Mouse (Mus musculus) heart, embryonic 13.5 days (tissue): ENCODE measurements around the gene Ctsh. TPM values are rescaled to one million over a fixed set of nuclear protein-coding genes. Genes with fewer than 3 reads are reported as not detected.
"Not testable (repeated sequence)": the region's sequence is repeated elsewhere in the genome, so short reads cannot be mapped to it uniquely, and the experiment has no call there.

Experiments used
- ATAC-seq: fragments of 200-750 bp; cut with Nextera tagmentation; 2 replicates; pipeline ENCODE4 v1.8.0; 2017; ENCODE audit warnings: moderate TSS enrichment; ENCODE audit not compliant: insufficient number of reproducible peaks, low FRiP score, low TSS enrichment; ENCODE audit errors: extremely low read depth
- H3K27ac ChIP-seq: fragments of 300-500 bp; sonication (generic); replicated peaks from 2 replicates; pipeline ENCODE4 v1.5.1; 2015; ENCODE audit warnings: moderate library complexity, mild to moderate bottlenecking, inconsistent platforms
- H3K27me3 ChIP-seq: fragments of 300-500 bp; sonication (generic); replicated peaks from 2 replicates; pipeline ENCODE4 v1.6.1; 2015; ENCODE audit warnings: mild to moderate bottlenecking, inconsistent platforms
- H3K36me3 ChIP-seq: fragments of 300-500 bp; sonication (generic); 2 replicates; pipeline ENCODE4 v1.6.1; 2015; ENCODE audit warnings: mild to moderate bottlenecking, inconsistent platforms
- H3K4me1 ChIP-seq: fragments of 300-500 bp; sonication (generic); 2 replicates; pipeline ENCODE4 v1.6.1; 2015; ENCODE audit warnings: inconsistent platforms
- H3K4me2 ChIP-seq: fragments of 300-500 bp; sonication (generic); 2 replicates; pipeline ENCODE4 v1.6.1; 2015; ENCODE audit warnings: inconsistent platforms, mild to moderate bottlenecking, moderate library complexity
- H3K4me3 ChIP-seq: fragments of 300-500 bp; sonication (generic); 2 replicates; pipeline ENCODE4 v1.5.1; 2015; ENCODE audit warnings: moderate library complexity, mild to moderate bottlenecking, inconsistent platforms
- H3K9ac ChIP-seq: fragments of 300-500 bp; sonication (generic); 2 replicates; pipeline ENCODE4 v1.6.1; 2015; ENCODE audit warnings: inconsistent platforms, mild to moderate bottlenecking, moderate library complexity
- H3K9me3 ChIP-seq: fragments of 300-500 bp; sonication (generic); 2 replicates; pipeline ENCODE4 v1.6.1; 2016; ENCODE audit warnings: inconsistent platforms
- WGBS: fragments of 180-500 bp; shearing (Covaris S2); methylation state at CpG from one replicate; pipeline ENCODE4 v1.1.7; 2015; ENCODE audit warnings: mixed read lengths; 5-methylcytosine and 5-hydroxymethylcytosine counted together
- polyA plus RNA-seq: library from polyadenylated mRNA; unstranded; fragments of >200 nt; fragmentation: Nextera tagmentation; extraction: Ambion mirVana; gene quantifications from 2 replicates; pipeline ENCODE4 v1.2.1, GENCODE M21; 2015

Ctsh gene
- polyA plus RNA-seq, 1 experiment from 2014 or later: 46.5 TPM

DNA sequence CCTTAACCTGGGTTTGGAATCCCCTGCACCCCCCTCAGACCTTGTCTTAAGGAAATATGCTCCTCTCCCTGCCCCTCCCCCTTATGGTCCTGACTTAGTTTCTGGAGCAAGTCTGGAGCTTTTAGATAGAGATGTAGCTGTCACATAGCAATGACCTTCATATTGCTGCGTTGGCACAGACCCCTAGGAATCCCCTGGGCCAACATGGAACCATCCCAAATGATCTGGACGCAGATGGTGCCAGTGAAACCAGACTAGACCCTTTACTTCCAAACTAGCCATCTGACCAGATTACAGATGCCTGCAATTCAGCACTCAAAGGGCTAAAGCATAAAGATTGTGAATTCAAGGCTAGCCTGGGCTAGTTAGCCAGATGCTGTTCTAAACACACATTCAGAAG is 2.8 kb downstream of the Ctsh start:
- Histone ChIP-seq H3K27ac (no peak overlapping the region), H3K27me3 (no peaks in the 10 kb centered on the region), H3K9me3 (no peaks in the 10 kb centered on the region), H3K9ac (no peak overlapping the region), H3K4me1 (peaks cover 8% of the 10 kb centered on the region; the same call in 1 of the 2 replicates), H3K4me3 (no peak overlapping the region), H3K36me3 (no peaks in the 10 kb centered on the region), H3K4me2 (no peak overlapping the region)
- 78% methylated on average over 2 of the region's 2 CpGs for WGBS
- no peak for ATAC-seq

- WGBS: 74% methylated on average over 9 of the region's 9 CpGs
- H3K9ac ChIP-seq: no peak overlapping the region
- no peak overlapping the region for H3K4me2 ChIP-seq
- peaks cover 6% of the 10 kb centered on the region; the same call in 1 of the 2 replicates for H3K4me1 ChIP-seq
- no peak overlapping the region for H3K4me3 ChIP-seq
- no peaks in the 10 kb centered on the region for H3K27me3 ChIP-seq
- no peaks in the 10 kb centered on the region for H3K9me3 ChIP-seq
- H3K36me3 ChIP-seq: no peaks in the 10 kb centered on the region
- ATAC-seq: no peak
- H3K27ac ChIP-seq: no peak overlapping the region
These were observed 6.0 kb downstream of the Ctsh start for GRCm38 (mm10) chr9:90059828-90060573.

DNA sequence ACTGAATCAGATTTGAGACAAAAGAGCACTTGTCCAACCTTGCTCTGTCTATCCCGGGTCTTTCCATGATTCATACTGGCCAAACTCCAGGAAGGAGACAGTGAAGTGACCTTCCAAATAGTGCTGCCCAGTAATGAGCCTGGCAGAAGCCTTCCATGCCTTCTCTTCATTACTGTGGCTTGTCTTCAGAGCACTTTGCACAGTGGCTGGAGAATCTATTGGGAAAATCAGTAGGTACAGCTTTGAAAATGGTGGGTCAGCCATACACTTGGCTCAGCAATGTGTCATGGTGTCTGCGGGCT is 6.6 kb downstream of the Ctsh start:
- Histone ChIP-seq H3K4me3 (no peak overlapping the region), H3K27me3 (no peaks in the 10 kb centered on the region), H3K4me1 (peaks cover 4% of the 10 kb centered on the region; the same call in 1 of the 2 replicates), H3K9ac (no peak overlapping the region), H3K27ac (no peak overlapping the region), H3K4me2 (no peak overlapping the region), H3K36me3 (no peaks in the 10 kb centered on the region), H3K9me3 (no peaks in the 10 kb centered on the region)
- ATAC-seq: no peak
- WGBS: 66% methylated on average over 2 of the region's 2 CpGs

DNA sequence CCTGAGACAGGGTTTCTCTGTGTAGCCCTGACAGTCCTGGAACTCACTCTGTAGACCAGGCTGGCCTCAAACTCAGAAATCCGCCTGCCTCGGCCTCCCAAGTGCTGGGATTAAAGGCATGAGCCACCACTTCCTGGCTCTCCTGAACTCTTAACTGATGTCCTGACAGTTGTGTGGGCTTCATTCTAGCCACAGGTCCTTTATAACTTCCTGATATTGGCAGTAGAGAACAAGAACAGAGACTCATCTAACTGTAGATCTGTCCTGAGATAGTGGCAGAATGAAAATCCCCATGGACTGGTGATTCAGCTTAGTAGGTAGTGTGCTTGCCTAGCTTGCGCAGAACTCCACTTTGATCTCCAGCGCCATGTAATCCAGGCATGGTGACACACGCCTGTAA is 7.0 kb downstream of the Ctsh start:
- H3K4me2 ChIP-seq, H3K9me3 ChIP-seq, H3K27me3 ChIP-seq, H3K27ac ChIP-seq, H3K36me3 ChIP-seq, ATAC-seq, H3K4me3 ChIP-seq, H3K4me1 ChIP-seq, H3K9ac ChIP-seq: not testable (repeated sequence)
- 80% methylated on average over 5 of the region's 5 CpGs for WGBS

- Histone ChIP-seq H3K4me2 (no peak overlapping the region), H3K9ac (no peak overlapping the region), H3K27ac (no peak overlapping the region), H3K9me3 (no peaks in the 10 kb centered on the region), H3K27me3 (no peaks in the 10 kb centered on the region), H3K36me3 (no peaks in the 10 kb centered on the region), H3K4me1 (no peaks in the 10 kb centered on the region; the same call in 1 of the 2 replicates), H3K4me3 (no peak overlapping the region)
- 63% methylated on average over 2 of the region's 2 CpGs for WGBS
- ATAC-seq: no peak
These were observed 13.4 kb downstream of the Ctsh start for GRCm38 (mm10) chr9:90067341-90067740.

- Histone ChIP-seq H3K4me3 (no peak overlapping the region), H3K27ac (no peak overlapping the region), H3K27me3 (no peaks in the 10 kb centered on the region), H3K9ac (no peak overlapping the region), H3K36me3 (no peaks in the 10 kb centered on the region), H3K4me1 (no peaks in the 10 kb centered on the region; the same call in 1 of the 2 replicates), H3K9me3 (no peaks in the 10 kb centered on the region), H3K4me2 (no peak overlapping the region)
- 84% methylated on average over 6 of the region's 6 CpGs for WGBS
- ATAC-seq: no peak
These were observed 14.8 kb downstream of the Ctsh start for GRCm38 (mm10) chr9:90068786-90069185.

DNA sequence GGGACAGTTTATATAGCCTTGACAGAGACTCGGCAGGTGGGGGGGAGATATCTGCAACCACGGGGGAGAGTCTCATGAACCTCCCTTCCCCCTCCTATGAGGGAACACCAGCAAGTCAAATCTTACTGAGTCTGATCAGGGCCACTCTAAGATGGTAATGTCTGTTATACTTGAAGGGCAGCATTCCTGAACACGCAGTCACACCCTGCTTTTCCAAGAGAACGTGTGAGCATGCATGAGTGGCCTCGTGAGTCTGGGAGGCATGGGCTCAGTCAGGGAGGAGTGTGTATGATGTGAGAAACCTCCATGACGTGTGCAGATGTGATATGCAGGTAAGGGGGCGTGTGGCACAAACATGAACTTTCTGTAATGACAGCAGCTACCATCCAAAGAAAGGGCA is 15.5 kb downstream of the Ctsh start:
- ATAC-seq: no peak
- 62% methylated on average over 7 of the region's 7 CpGs for WGBS
- Histone ChIP-seq H3K4me2 (no peak overlapping the region), H3K4me3 (no peak overlapping the region), H3K27ac (no peak overlapping the region), H3K27me3 (no peaks in the 10 kb centered on the region), H3K9me3 (no peaks in the 10 kb centered on the region), H3K9ac (no peak overlapping the region), H3K4me1 (no peaks in the 10 kb centered on the region; the same call in 1 of the 2 replicates), H3K36me3 (no peaks in the 10 kb centered on the region)

DNA sequence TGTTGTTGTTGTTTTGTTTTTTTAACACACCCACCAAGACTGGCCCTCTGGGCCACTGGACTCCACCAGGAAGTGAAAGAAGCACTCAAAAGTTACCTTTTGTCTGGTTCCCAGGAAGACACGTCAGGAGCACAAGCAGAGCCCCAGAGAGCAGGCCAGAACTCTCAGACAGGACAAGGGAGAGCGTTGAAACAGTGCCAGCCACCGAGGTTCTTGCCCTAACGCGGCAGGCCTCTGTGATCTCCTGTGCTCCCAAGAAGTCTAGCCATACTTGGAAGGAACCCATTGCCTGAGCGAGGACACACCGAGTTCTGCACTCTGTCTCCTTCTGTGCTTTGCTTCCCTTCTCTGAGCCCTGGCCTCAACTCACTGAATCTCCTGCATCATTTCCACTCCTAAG is 16.2 kb downstream of the Ctsh start:
- Histone ChIP-seq H3K9ac (no peak overlapping the region), H3K4me3 (no peak overlapping the region), H3K4me1 (no peaks in the 10 kb centered on the region; the same call in 1 of the 2 replicates), H3K9me3 (no peaks in the 10 kb centered on the region), H3K27me3 (no peaks in the 10 kb centered on the region), H3K4me2 (no peak overlapping the region), H3K36me3 (no peaks in the 10 kb centered on the region), H3K27ac (no peak overlapping the region)
- ATAC-seq: no peak
- 68% methylated on average over 7 of the region's 7 CpGs for WGBS

- no peak for ATAC-seq
- H3K4me1 ChIP-seq: no peaks in the 10 kb centered on the region
- no peaks in the 10 kb centered on the region for H3K36me3 ChIP-seq
- no peak overlapping the region for H3K27ac ChIP-seq
- H3K27me3 ChIP-seq: no peaks in the 10 kb centered on the region
- WGBS: 57% methylated on average over 4 of the region's 4 CpGs
- no peak overlapping the region for H3K4me3 ChIP-seq
- no peaks in the 10 kb centered on the region for H3K9me3 ChIP-seq
- no peak overlapping the region for H3K4me2 ChIP-seq
- H3K9ac ChIP-seq: no peak overlapping the region
These were observed 21.4 kb downstream of the Ctsh start for GRCm38 (mm10) chr9:90075336-90075735.

- Histone ChIP-seq H3K27me3 (no peaks in the 10 kb centered on the region), H3K4me3 (no peak overlapping the region), H3K27ac (no peak overlapping the region), H3K4me1 (no peaks in the 10 kb centered on the region), H3K9me3 (no peaks in the 10 kb centered on the region), H3K9ac (no peak overlapping the region), H3K4me2 (no peak overlapping the region), H3K36me3 (no peaks in the 10 kb centered on the region)
- 80% methylated on average over 5 of the region's 5 CpGs for WGBS
- ATAC-seq: no peak
These were observed 22.2 kb downstream of the Ctsh start for GRCm38 (mm10) chr9:90076131-90076530.

GRCm38 (mm10) chr9:90076849-90077461 is 23.0 kb downstream of the Ctsh start:
- no peak overlapping the region for H3K4me3 ChIP-seq
- H3K27ac ChIP-seq: no peak overlapping the region
- no peaks in the 10 kb centered on the region for H3K36me3 ChIP-seq
- no peaks in the 10 kb centered on the region for H3K4me1 ChIP-seq
- H3K9ac ChIP-seq: no peak overlapping the region
- no peak for ATAC-seq
- no peaks in the 10 kb centered on the region for H3K9me3 ChIP-seq
- no peak overlapping the region for H3K4me2 ChIP-seq
- H3K27me3 ChIP-seq: no peaks in the 10 kb centered on the region
- 59% methylated on average over 8 of the region's 8 CpGs for WGBS

DNA sequence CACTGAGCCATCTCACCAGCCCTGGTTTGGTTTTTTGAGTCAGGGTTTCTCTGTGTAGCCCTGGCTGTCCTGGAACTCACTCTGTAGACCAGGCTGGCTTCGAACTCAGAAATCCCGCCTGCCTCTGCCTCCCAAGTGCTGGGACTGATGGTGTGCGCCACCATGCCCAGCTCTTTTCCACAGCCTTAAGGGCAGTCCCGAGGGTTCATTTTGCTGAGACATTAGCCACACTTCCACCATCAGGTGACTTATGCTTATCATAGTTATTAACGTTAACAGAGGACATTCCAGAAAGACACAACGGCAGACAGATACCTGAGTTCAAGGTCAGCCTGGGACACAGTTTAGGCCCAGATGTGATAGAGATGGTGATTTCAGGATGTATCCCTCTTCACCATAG is 28.0 kb downstream of the Ctsh start:
- H3K27ac ChIP-seq, H3K9me3 ChIP-seq, H3K4me3 ChIP-seq, H3K27me3 ChIP-seq, H3K4me1 ChIP-seq, H3K9ac ChIP-seq, H3K4me2 ChIP-seq, ATAC-seq: not testable (repeated sequence)
- 68% methylated on average over 6 of the region's 6 CpGs for WGBS
- H3K36me3 ChIP-seq: peaks cover 19% of the 10 kb centered on the region
